Mouse (Mus musculus): ENCODE results near the gene Unc5cl.

The Unc5cl gene

DNA sequence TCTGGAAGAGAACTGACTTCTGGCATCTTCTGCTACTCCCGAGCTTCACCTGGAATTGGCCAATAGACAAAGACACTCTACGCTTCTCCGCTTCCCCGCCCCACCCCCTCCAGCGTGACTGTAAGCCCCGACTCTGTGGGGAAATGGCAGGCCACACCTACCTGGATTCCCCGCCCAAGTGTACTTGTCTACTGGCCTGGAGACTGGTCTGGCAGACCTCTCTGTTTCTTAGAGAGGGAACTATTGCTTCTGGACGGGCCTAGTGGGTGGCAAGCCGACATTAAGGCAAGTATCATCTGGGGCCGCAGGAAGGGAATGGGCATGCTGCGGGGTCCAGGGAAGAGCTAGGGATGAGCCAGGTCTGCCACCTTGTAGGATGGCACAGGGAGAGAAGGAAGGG lies at the start of gene Unc5cl:
Gene Unc5cl (plus strand): TSS at position 214 of the 400 bp plus-strand sequence.
- DNase-seq = no peak

DNA sequence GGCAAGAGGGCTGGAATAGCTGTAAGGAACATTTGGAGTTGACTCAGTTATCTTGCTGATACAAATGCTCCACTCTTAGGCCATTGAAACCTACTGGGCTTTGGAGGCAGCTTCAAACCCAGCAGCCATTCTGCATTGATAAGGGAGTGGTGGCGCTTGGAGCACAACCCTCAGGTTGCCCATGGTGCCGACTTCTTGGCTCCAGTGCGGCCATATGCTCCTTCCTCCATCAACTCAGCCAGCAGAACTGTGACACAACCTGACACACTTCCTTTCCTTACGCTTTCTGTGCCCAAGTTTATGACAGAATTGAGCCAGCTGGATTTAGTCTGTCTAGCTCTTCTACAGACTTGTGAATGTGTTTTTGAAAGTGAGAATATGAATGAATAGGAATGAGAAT lies 47.5 kb upstream of the Unc5cl start:
- peak; percentile 28 to 39 for DNase-seq

DNA sequence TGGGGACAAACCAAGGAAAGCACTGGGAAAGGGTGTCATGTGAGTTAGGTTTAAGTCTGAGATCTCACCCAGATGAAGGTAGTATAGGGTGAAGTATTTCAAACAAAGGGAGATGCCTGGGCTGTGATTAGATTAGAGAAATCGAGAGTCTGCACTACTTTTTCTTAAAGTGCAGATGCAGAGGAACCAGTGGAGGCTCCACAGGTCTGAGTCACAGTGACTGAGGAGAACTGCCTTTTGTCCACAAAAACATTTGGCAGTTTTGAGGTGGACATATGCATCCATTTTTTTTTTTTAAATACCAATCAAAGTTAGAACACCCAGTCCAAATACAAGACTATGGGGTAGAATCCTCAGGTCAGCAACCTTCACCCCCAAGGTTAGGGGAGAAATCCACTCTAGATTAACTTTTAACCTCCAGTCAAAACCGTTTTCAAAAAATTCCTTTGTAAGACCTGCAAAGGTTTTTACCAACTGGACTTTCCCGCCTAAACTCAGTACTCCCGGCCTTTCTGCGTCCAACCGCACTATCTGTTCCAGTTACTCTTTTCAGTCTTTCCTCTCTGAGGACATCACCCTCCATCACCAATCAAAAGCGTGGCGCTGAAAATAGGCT lies 46.7 kb upstream of the Unc5cl start:
- DNase-seq = peak in 1 of 2 experiments; percentile 29

DNA sequence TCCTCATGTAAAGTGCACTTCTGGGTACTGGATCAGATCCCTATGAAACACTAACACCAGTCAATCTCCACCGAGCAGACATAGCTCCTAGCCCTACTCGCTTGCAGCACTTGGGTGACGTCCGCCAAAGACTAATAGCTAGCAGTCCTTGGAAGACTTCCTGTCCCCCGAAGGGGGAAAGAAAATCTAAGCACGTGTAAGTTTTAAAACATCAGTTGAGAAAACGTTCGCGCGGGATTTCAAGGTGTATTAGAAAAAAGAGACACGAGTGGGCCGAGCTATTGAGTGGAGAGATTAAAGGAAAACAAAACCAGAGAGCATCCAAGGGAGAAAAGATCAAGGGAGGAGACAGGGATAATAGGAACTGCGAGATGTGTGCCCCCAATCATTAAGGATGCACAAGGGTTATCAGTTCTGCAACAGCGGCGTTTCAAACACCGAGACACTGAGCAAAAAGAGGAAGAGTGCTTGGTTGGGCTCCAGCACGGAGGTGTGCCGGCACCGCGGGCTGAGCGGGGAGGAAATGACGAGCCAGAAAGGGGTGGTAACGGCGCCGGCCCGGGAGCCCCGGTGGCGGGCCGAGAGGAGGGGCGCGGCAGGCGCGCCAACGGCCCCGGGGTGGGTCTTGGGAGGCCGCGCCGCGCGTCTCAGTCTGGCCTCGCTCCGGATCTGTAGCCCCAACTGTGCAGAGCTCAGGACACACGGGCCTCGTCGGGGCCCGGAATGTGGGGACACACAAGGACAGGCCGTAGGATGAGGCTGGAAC lies 46.0 kb upstream of the Unc5cl start:
- DNase-seq = peak; percentile 78 to 82

DNA sequence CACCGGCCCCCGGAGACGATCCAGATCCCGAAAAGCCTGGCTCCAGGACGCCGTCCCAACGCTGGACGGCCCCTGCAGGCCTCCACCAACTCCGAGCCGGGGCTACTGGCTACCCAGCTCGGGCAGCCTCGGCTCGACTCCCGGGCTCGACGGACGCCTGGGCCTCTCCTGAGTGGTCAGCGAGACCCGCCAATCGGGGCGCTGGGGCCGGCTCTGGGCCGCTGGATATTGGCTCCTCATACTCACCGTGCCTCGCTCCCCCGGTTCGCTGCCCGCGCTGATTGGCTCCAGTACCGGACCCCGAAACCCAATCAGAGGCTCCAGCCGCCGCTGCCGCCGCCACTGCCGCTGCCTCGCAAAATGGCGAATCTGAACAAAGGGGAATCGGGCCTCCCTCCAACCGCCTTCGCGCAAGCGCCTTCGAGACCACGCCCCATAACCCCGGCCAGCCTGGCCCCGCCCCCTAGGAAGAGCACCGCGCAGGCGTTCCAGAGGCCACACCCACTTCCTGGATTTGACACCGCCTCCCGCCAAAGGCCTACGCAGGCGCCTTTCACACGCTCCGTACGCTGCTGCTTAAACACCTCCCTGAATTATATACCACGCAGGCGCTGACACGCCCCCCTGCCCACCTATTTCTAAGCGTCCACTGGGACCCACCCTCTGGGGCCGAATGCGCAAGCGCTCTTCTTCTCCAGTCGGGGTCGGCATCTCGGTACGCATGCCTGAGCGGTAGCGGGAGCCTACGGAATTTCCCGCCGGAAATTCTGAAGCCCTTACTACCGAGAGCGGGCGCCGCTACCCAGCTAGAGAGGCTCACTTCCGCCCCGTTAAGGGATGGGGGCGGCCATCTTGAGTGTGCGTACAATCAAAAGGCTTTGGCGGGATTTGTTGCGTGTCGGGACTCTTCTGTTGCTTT lies 45.1 kb upstream of the Unc5cl start, which contains the start of the genes Nfya and Oard1:
Gene Nfya (minus strand): TSS at position 527 of the 919 bp plus-strand sequence.
Gene Oard1 (plus strand): TSS at position 635 of the 919 bp plus-strand sequence.
- DNase-seq = peak; percentile 100

DNA sequence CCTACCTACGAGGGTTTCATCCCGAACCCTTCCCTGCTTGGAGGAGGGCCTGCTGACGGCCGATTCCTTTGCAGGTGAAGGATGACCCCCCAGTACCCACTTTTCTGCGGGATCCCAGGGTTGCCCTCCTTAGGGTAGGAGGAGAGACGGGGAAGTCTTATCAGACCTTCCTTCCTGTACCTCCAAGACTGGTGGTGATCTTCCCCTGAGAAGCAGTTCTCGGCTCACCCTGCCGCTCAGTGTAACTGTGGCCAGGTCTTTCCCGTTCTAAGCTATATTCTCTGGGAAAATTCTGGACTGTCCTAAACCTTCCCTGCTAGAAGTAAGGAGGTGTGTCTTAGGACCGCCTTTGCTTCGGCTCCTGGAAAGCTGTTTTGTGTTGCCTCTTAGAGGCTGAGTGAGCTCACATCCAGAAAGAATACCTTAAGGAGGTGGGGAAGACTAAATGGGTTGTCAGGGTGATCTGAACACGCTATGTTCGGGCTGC lies 44.4 kb upstream of the Unc5cl start:
- no peak for DNase-seq

DNA sequence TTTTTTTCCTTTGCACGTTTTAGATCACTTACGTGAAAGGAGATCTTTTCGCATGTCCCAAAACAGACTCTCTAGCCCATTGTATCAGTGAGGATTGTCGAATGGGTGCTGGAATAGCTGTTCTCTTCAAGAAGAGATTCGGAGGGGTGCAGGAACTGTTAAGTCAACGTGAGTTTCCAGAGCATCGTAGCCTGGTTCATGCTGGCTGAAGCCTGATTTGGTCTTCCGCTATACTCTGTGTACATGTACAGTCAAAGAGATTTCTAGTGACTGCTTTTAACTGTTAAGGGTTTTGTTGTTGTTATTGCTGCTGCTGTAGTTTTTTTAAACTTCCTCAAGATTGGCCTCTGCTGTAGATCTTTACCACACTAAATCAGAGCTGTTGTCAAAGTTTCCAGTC lies 43.5 kb upstream of the Unc5cl start:
- no peak for DNase-seq

DNA sequence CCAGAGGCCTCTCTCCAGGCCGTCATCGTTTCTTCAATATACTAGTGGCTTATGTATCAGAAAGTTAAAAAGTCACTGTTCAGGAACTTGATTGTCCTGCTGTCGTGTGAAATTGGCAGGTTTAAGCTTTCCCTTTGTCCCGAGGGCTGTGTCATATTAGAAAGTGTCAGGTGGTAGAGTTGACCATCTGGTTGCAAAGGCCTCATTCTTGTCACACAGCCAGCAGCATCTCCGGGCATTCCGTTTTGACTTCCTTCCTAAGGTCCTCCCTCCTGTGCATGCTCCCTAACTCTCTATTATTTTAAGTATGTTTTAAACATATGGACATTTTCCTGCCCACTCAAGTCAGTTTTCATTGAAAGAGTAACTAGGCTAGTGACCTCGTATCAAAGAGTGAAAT lies 38.7 kb upstream of the Unc5cl start:
- peak; percentile 69 to 73 for DNase-seq

DNA sequence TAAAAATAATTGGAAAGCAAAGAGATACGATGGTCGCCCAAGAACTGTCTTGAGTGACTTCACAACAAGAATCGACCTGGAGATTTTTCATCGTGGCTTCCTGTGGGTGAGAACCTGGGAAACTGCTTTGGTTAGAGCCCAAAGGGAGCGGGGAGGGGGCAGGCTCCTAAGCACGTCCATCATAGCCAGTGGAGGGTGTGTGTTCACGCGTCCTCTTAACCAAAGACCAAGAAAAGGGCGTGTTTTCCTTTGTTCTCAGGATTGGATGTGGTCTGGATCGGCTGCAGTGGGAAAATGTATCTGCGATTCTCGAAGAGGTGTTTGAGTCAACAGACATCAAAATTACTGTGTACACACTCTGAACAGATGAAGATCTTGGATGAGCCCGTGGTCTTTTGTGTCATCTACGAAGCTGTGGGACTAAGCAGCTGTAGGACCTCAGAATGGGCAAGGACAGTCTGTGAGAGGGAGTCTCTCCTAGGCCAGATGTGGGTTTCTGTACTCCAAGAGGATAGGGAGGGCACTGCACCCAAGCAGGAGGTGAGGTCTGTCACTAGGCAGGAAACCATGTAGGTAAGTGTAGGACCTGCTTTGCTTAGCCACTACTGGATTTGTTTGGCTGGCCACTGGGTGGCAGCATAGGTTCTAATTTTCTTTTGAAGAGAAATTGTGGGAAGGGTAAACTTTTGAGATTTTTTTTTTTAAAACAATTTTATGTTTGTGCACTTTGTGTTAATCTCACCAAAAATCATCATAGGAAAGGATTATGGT lies 38.1 kb upstream of the Unc5cl start:
- DNase-seq = peak; percentile 58 to 63

DNA sequence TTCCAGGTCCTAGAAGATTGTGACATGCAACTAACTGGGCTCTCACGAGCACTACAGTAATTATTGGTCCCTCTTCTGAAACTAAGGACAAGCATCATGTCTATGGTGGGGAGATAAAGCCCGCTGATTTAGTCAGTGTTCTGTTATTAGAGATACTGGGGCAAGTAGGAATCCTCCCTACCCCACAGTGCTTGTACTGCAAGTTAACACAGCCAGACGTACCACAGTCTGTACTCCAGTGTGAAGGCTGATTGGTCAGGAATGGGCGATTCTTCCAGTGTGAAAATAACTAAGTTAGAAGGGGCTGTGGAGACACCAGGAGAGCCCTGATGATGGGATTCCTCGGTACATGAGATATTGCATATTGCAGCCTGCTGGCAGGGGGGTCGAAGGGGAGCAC lies 37.2 kb upstream of the Unc5cl start:
- DNase-seq = no peak

DNA sequence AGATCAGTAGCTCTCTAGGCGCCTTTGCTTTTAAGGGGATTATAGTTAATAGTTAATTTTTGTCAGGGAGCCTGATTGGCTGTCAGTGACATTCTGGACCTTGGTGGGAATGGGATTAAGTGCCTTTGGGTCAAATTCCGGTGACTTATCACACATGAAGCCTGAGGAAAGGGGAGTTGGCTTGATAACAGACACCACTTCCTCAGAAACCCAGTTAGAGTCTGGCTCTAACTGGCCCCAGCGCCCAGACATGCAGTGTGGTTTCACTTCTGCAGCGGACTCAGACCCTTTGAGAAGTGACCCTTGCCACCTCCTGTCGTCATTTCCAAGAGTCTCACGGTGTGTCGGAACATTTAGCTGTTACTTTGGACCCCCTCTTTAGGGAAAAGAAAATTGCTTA lies 36.5 kb upstream of the Unc5cl start:
- DNase-seq = no peak

DNA sequence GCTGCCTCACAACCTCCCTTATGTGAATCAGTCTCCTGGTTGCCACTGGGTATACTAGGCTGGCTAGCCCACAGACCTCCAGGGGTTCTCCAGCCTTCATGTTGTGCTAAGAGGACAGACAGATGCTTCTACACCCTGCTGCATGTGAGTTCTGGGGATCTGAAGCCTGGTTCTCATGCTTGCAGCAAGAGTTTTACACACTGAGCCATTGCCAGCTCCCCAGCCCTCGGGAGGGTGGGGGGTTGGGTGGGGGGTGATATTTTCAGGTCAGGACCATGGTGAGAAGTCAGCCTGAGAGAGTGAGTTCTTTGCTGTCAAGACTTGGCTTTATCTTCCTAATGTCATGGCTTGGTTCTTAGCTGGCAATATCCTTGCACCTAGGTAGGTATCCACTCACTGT lies 35.9 kb upstream of the Unc5cl start:
- no peak for DNase-seq

DNA sequence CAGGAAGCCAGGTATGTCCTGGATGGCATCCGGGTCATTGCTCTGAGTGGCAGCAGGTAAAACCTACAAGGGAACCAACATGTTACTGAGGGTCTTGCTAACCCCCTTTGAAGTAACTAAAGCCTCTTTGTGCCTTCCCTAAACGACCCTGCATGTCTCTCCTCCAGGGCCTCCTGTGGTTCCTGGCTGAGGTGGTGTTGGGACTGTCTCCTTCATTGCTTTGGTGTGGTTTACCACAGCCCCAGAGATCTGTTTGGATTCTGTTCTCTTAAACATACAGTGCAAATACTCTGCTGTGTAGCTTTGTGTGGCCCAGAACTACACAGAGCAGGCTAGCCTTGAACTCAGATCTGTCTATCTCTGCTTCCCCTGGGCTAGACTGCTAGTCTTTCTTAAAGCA lies 35.1 kb upstream of the Unc5cl start:
- no peak for DNase-seq

DNA sequence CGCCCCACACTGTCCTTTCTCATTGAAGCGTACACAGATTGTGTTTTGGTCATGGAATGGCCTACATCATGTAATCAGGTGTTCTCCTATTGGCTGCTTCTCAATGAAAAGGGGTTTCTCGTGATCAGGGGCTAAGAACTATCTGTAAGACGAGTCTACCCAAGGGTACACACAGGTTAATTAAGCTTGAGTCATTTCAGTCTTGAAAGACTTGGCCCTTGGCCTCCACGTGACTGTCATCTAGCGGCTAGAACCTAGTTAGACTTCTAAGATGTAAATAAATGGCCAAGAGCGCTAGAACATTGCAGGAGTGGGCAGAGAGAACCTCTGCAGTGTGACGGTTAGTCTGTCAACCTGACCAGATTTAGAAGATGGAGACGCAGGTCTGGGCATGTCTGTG lies 30.5 kb upstream of the Unc5cl start:
- no peak for DNase-seq

DNA sequence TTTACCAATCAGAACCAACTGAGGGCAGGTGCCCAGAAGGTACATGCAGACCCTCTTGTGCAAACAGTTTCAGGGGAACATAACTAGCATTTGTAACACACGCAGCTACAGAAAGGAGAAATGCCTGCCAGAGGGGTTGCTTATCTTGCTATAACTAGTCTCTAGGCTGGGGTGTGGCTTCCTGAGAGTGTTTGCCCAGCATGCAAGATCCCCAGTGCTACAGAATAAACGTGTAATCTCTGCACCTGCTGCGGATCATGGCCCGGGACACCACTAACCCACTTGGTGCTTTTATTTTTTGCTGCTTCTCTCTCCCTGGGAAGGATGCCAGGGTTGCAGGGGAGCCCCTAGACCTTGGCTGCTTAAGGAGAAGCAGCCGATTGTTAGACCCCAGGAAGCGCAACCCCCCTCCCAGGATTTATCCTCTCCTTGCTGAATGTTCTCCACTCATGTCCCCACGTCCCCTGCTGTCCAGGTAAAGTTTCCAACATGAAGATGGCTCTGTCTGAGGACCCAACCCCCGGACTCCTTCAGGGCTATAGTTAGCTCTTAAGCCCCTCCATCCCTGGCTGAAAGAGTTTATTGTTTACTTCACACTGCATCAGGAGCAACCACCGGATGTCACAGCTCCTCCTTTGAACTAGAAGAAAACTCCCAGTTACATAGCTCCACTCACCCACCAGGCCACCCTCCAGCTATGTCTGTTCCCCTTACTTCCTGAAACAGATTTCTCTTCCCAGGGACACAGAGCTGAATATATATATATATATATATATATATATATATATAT lies 28.7 kb upstream of the Unc5cl start:
- DNase-seq = no peak

DNA sequence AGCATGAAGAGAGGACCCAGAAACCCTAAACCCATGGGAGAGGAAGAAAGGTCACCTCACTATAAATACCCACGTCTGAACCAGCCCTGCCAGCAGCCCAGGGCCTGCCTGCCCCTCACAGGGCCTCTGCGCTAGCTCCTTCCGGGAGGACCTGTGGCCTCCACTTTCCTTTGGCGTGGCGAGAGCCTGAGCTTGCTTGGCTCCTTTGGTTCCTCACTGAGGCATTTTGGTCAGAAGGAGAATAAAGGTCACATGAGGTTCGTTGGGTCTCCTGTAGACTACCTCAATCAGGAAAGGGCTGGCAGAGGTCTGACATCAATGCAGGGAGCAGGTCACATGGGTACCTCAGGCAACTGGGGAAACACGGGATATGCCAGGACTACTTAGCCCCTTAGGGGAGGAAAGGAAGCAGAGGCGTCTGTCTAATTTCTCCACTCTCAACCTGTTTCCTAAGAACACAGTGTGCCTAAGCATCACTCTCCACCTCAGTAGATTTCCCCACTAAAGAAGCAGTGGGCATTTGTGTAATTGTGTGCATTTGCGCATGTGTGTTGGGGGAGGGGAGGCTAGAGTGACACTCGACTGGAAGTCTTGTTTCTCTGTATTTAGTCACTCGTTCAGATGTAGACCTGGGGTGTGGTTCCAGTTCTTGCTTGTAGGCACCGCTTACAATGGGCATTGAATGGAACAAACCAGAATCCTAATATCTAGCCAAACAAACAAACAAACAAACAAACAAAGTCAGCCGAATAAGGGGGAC lies 27.5 kb upstream of the Unc5cl start:
- DNase-seq = no peak

DNA sequence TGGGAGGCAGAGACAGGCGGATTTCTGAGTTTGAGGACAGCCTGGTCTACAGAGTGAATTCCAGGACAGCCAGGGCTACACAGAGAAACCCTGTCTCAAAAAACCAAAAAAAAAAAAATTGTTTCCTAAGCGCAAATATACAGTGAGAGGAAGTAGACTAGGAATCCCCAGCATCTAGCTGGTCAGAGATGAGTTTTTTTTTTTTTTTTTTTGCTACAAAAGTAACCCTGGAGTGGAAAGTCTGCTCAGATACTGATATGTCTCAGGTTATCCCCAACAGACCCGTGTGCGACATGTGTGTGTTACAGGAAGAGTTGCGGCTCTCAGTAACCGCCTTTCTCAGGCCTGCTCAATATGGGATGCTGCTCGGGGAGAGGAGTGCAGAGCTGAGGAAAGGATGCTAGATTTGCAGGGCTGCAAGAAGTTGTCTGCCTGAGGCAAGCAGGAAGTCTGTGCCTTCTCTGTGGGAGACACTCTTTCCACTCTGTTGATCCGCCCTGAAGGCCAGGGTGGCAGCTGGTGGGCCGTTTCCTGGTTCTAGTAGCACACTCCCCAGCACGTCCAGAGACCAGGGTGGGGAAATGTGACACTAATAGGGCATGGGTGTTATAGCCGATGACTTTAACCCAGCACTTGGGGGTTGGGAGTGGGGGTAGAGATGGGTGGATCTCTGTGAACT lies 26.7 kb upstream of the Unc5cl start:
- no peak for DNase-seq

DNA sequence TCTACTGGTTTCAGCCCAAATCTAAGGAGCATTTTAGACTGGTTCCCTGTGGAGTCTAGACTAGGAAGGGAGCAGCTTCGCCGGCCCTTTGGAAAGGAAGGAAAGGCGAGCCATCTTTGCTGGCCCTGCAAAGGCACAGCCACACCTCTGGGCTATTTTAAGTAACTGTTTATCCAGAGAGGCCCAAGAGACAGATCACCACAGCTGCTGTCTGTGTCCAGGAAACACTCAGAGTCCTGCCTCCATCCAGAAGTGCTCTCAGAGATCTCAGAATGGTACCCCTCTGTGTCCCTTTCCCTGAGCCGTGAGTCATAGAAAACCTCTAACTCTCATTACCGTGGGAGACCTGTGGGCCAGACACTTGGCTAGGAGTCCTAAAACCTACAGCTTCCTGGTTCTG lies 24.3 kb upstream of the Unc5cl start:
- DNase-seq = no peak

DNA sequence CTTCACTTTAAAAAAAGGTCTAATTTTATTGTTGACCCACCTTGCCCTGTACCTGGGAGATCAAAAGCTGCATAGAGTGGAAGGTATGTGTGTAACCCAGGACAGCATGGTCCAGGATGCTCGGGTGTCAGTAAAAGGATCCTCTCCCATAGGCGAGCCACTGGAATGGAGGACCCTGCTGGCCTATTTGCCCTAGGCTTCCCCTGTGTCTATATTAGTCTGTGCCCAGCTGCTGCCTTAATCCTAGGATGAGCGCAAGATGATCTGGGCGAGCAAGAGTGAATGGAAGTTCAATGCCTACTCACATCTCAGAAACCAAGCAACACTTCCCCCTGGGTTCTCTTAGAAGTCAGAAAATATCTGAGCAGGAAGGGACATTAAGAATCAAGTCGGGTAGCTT lies 23.6 kb upstream of the Unc5cl start:
- no peak for DNase-seq

All from cerebellum, adult 18-20 months (tissue).